Comparison of ENCODE assay signal across 18 mouse cellular contexts in genomic region chr4:24430753-24431072, GRCm38 (mm10).
DNase-seq lines count a peak whose midpoint lies in the region; ATAC-seq lines count a peak whose summit lies in the region.
"Had no signal": no experiment of that assay in that cellular context is flagged by ENCODE, and none has a peak within 500 bp of the region (broad histone marks: within the 10 kb centered on the region; RNA-seq: fewer than 3 reads in every experiment).

No protein-coding gene starts in this region.

- H3K27me3 ChIP-seq in forebrain, embryonic 13.5 days: no peaks in the 10 kb centered on the region
- no peaks in the 10 kb centered on the region for H3K27me3 ChIP-seq in hindbrain, embryonic 11.5 days (ENCODE audit: control insufficient read depth, insufficient read depth, low read length)
- no peaks in the 10 kb centered on the region for H3K27me3 ChIP-seq in midbrain, embryonic 11.5 days (ENCODE audit: control insufficient read depth, insufficient read depth, low read length)
- H3K27me3 ChIP-seq in neural tube, embryonic 14.5 days (ENCODE audit: control insufficient read depth, insufficient read depth, low read length): no peaks in the 10 kb centered on the region
- H3K27me3 ChIP-seq: embryonic facial prominence, embryonic 13.5 days had no signal

- no peak for DNase-seq in hindbrain, embryonic 11.5 days (ENCODE audit: low spot score)
- DNase-seq in midbrain, embryonic 11.5 days (ENCODE audit: low spot score, missing footprints): no peak
- no peak for DNase-seq in adrenal gland, postnatal 14 days
- DNase-seq in spleen, postnatal 14 days (ENCODE audit: low spot score in 2 of 2): no peak
- DNase-seq in heart, adult 9 months (ENCODE audit: low spot score in 2 of 2): no peak
- DNase-seq: cerebellum, adult 18-20 months; gastrocnemius, postnatal 25 days; kidney, adult 9 months; left cerebral cortex, postnatal 4 days; lung, adult 18-20 months; lung, postnatal 36 days; right cerebral cortex, postnatal 4 days; thymus, postnatal 4 days had no signal

- peak; percentile 19 for ATAC-seq in forebrain, embryonic 13.5 days
- 0 out of 2 replicates have a peak, but pooled peaks have one; percentile 33 for ATAC-seq in hindbrain, embryonic 11.5 days (ENCODE audit: low FRiP score)
- ATAC-seq in midbrain, embryonic 11.5 days (ENCODE audit: low FRiP score): peak; percentile 14; the same call in 1 of the 2 replicates
- no peak for ATAC-seq in neural tube, embryonic 14.5 days (ENCODE audit: low read depth)
- ATAC-seq: inflammation-experienced regulatory T-cells, adult 6 months had no signal

- H3K9ac ChIP-seq in forebrain, embryonic 13.5 days: peak overlapping the region; percentile 63
- H3K9ac ChIP-seq in hindbrain, embryonic 11.5 days (ENCODE audit: low read depth, low read length): no peak overlapping the region
- no peak overlapping the region; the same call in 1 of the 2 replicates for H3K9ac ChIP-seq in midbrain, embryonic 11.5 days (ENCODE audit: low read length)
- no peak overlapping the region for H3K9ac ChIP-seq in neural tube, embryonic 14.5 days (replicated peaks; ENCODE audit: low read depth, low read length)
- H3K9ac ChIP-seq: embryonic facial prominence, embryonic 13.5 days had no signal

- peak overlapping the region; percentile 58 for H3K4me2 ChIP-seq in forebrain, embryonic 13.5 days
- H3K4me2 ChIP-seq in hindbrain, embryonic 11.5 days (replicated peaks; ENCODE audit: low read depth, low read length): no peak overlapping the region; the same call in 1 of the 2 replicates
- no peak overlapping the region for H3K4me2 ChIP-seq in midbrain, embryonic 11.5 days
- peak overlapping the region; percentile 12; the same call in 1 of the 2 replicates for H3K4me2 ChIP-seq in neural tube, embryonic 14.5 days (ENCODE audit: low read depth, low read length)
- H3K4me2 ChIP-seq: embryonic facial prominence, embryonic 13.5 days had no signal

- no peaks in the 10 kb centered on the region for H3K9me3 ChIP-seq in forebrain, embryonic 13.5 days (replicated peaks)
- H3K9me3 ChIP-seq in hindbrain, embryonic 11.5 days (ENCODE audit: control insufficient read depth, low read length): no peaks in the 10 kb centered on the region
- no peaks in the 10 kb centered on the region for H3K9me3 ChIP-seq in midbrain, embryonic 11.5 days (ENCODE audit: control insufficient read depth, low read length)
- no peaks in the 10 kb centered on the region for H3K9me3 ChIP-seq in neural tube, embryonic 14.5 days (ENCODE audit: control insufficient read depth, low read length)
- H3K9me3 ChIP-seq: embryonic facial prominence, embryonic 13.5 days; G1E had no signal

- peaks cover 31% of the 10 kb centered on the region for H3K4me1 ChIP-seq in forebrain, embryonic 13.5 days
- H3K4me1 ChIP-seq in hindbrain, embryonic 11.5 days (replicated peaks; ENCODE audit: control insufficient read depth, insufficient read depth, low read length): no peaks in the 10 kb centered on the region
- peaks cover 9% of the 10 kb centered on the region; the same call in 1 of the 2 replicates for H3K4me1 ChIP-seq in midbrain, embryonic 11.5 days (ENCODE audit: control insufficient read depth, insufficient read depth, low read length)
- H3K4me1 ChIP-seq in neural tube, embryonic 14.5 days (ENCODE audit: control insufficient read depth, insufficient read depth, low read length): 0 out of 2 replicates have a peak, but pooled peaks cover 3% of the 10 kb centered on the region
- H3K4me1 ChIP-seq: embryonic facial prominence, embryonic 13.5 days had no signal

- H3K4me3 ChIP-seq in forebrain, embryonic 13.5 days: peak overlapping the region; percentile 41
- no peak overlapping the region for H3K4me3 ChIP-seq in hindbrain, embryonic 11.5 days (ENCODE audit: low read depth, low read length)
- H3K4me3 ChIP-seq in midbrain, embryonic 11.5 days (ENCODE audit: low read depth, low read length): no peak overlapping the region
- H3K4me3 ChIP-seq in neural tube, embryonic 14.5 days (ENCODE audit: low read depth, low read length): peak overlapping the region; percentile 0; the same call in 1 of the 2 replicates
- H3K4me3 ChIP-seq: embryonic facial prominence, embryonic 13.5 days had no signal

- no peaks in the 10 kb centered on the region for H3K36me3 ChIP-seq in forebrain, embryonic 13.5 days (ENCODE audit: poor library complexity, severe bottlenecking)
- no peaks in the 10 kb centered on the region for H3K36me3 ChIP-seq in hindbrain, embryonic 11.5 days (ENCODE audit: control insufficient read depth, insufficient read depth, low read length)
- no peaks in the 10 kb centered on the region for H3K36me3 ChIP-seq in midbrain, embryonic 11.5 days (ENCODE audit: control insufficient read depth, insufficient read depth, low read length)
- H3K36me3 ChIP-seq in neural tube, embryonic 14.5 days (ENCODE audit: control insufficient read depth, insufficient read depth, low read length): no peaks in the 10 kb centered on the region
- H3K36me3 ChIP-seq: embryonic facial prominence, embryonic 13.5 days; G1E had no signal

- H3K27ac ChIP-seq in forebrain, embryonic 13.5 days: peak overlapping the region; percentile 80
- H3K27ac ChIP-seq in hindbrain, embryonic 11.5 days (ENCODE audit: low read depth, low read length): no peak overlapping the region
- H3K27ac ChIP-seq in midbrain, embryonic 11.5 days (ENCODE audit: low read depth, low read length): no peak overlapping the region; the same call in 1 of the 2 replicates
- H3K27ac ChIP-seq in neural tube, embryonic 14.5 days (ENCODE audit: low read depth, low read length): no peak overlapping the region
- H3K27ac ChIP-seq: embryonic facial prominence, embryonic 13.5 days had no signal

Comparison
In these comparisons a context has a peak if more than half of its experiments do, and no peak if none do; other contexts are left out.
1. H3K4me2 ChIP-seq: peak in forebrain, embryonic 13.5 days (single experiment) and neural tube, embryonic 14.5 days (single experiment); none in hindbrain, embryonic 11.5 days (single experiment) and midbrain, embryonic 11.5 days (single experiment).
2. H3K4me3 ChIP-seq: peak in forebrain, embryonic 13.5 days (single experiment) and neural tube, embryonic 14.5 days (single experiment); none in hindbrain, embryonic 11.5 days (single experiment) and midbrain, embryonic 11.5 days (single experiment).